Mouse (Mus musculus) urinary bladder, postnatal 25 days (tissue): ENCODE measurements at regions not wholly inside any gene's neighbourhood (a gene's known extent, or its start where the extent isn't known, plus 50 kb on each side); places are given as distances from the start of the nearest gene placed in this dataset.

Experiments
- DNase-seq: peaks from one replicate; pipeline ENCODE4 v3.0.0; 2022; ENCODE audit warnings: low spot score

DNA sequence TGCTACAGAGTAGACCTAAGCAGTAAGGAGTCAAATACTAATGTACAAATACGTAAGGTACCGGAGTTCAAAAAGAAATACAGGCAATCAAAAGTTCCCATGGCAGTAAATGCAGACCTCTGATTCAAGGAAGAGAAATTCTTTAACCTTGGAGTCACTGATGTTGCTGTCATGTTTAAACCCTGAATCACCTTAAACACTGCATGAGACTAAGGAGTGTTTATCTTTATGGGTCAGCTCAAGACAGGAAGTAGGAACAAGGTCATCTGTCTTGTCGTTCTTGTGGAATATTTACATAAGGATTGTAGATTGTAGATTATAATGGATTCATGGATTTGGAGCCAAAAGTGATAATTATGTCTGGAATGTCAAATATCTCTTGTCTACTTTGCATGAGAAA is 1708.7 kb upstream of the Slc10a2 start:
- no peak for DNase-seq

DNA sequence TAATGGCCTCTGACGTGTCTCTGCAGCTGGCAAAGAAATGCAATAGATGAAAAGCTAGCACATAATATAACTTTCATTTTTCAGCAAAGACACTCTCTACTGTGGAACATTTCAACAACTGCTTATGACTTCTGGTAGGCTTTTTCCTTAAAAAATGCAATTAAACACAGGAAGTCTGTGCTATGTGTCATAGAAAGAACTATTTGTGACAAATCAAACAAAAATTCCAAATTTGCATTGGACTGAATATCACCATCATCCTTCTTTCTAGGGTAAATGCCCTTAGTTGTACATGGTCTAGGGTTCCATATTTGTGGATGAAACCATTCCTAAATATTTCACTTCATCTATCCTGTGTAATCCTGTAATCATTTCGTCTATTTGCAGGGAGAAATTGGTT is 1702.0 kb upstream of the Slc10a2 start:
- DNase-seq, result no peak

DNA sequence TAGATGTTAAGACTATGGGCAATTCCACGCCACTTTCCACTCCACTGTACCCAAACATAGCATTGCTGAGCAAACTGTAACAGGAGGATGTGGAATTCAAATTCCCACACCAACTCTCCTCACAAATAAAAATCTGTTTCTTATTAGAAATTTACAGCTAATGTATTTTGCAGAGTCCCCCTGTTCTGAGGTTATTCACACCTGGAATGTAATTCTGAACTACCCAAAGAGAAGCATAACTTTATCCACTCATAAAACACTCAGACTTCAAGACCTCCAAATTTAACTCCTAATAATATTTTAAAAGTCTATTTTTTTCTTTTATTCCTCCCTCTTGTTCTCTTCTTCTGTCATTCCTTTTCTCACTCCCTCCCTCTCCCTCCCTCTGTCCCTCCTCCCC is 1698.0 kb upstream of the Slc10a2 start:
- no peak for DNase-seq

DNA sequence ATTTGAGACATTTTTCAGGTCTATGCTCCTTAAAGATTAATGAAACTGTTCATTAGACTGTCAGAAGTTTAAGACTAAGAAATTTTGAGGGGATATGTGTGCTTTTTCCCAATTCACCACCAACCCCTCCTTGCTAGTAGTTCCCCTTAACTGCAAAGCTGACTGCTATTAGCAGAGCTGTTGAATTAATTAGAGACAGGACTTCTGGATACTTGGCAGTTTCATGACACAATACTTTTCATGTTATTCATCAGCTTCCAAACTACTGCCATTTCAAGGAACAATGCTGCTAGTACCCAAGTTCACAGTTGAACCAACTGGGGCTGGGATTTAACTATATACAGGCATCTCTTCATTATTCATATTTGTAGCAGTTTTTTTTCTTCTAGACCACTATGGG is 1695.9 kb upstream of the Slc10a2 start:
- DNase-seq, result no peak

DNA sequence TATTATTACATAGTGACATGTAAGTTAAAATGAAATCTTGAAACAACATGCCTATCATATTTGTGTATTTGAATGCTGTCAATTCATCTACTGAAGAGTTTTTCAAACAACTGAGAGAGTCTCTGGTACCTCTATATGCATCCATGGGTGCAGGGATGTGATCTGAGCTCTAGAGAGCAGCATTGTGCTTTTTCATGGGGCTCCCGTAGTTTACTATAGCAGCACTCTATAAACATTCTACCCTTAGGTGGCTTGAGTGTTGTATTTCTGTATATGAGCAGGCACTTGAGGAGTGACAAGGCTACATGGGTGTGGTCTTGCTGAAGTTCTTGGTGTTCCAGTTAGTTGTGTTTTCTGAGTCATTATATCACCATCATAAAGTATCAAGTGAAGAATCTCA is 1683.9 kb upstream of the Slc10a2 start:
- no peak for DNase-seq

DNA sequence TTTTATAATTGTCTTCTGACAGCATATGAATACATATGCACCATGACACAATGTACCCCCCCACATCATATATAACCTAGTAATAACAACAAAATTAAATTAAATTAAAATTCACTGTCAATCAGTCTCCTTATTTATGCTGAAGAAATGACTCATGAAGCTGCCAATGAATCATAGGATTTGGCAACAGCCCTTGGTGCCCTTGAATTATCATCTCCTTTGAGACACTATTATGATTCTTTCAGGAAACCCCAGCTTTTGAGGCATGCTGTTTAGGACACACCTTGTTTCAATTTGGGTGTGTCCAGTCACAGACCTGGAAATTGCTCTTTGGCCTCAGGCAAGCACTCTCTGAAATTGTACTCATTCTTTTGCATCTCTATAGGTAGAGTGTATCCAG is 1675.8 kb upstream of the Slc10a2 start:
- DNase-seq, result no peak

DNA sequence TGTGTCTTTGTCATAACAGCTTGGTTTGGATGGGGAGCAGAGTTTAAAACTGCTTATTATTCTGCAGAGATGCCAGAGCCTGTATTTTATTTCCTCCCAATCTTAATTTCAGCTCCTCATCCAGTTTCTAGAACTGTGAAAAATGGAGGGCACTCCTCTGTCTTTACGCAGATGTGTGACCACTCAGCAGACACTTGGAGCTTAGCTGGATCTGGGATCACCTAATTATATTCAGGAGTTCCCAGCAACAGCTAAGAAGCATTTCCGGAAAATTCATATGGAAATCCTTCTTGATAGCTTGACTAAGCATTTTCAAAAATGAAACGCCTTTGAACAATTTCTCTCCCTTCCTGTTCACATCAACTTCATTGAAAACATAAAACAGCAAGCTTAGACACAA is 1670.0 kb upstream of the Slc10a2 start:
- DNase-seq, result no peak

DNA sequence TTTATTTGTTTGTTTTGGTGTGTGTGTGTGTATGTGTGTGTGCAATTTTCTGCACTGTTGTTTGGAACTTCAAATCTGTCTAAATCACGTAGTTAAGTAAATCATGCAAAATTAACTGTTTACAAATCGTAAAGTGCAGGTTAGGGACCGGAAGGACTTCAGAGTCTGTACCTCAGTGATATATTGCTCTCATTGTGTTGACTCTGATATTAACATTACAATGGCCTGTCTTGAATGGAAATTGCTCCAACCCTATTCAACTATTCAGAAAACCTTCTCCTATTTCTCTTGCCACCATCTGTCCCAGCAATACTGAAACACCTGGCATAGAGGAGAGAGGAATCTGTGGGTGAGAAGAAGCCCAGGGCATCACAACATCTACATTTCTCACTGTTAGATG is 1624.4 kb upstream of the Slc10a2 start:
- no peak for DNase-seq

DNA sequence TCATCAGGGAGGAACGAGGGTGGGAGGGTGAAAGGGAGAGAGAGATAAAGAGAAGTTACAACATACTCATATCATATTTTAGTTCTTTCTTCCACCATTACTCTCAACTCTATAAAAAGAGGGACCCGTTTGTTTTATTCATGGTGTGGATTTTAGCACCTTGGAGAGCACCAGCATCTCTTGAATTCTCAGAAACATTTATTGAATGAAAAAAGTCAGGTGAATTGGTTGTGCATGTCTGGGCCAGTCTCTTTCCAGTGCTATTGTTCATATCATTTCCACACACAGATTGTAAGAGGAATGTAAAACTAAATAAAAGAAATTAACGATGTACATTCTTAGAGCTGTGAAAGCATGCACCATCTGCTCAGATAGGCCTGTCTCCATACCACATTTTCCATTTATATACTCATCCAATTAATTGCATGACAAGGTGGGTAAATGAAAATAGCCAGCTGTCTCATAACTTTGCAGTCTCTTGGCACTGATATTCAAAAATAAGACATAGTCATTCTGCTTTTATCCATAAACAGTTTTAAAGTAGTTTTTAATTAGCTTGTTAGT is 1603.8 kb upstream of the Slc10a2 start:
- DNase-seq, result no peak

DNA sequence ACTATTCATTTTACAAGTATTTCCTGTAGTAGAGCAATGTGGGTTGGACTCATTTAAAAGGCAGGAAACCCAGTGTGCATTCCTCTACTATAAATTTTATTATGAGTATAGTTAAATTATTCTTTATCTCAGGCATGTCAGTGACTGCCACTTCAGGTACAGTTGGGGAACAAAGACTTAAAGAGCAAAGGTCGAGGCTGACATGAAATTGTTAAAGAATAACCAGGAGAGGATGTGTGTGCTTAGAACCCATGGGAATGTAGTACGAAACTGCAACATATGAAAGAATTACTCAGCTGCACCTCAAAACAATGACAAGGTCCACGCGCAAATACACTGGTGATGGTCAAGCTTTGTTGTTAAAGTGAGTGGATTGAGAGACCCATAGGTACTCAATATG is 1583.4 kb upstream of the Slc10a2 start:
- no peak for DNase-seq

DNA sequence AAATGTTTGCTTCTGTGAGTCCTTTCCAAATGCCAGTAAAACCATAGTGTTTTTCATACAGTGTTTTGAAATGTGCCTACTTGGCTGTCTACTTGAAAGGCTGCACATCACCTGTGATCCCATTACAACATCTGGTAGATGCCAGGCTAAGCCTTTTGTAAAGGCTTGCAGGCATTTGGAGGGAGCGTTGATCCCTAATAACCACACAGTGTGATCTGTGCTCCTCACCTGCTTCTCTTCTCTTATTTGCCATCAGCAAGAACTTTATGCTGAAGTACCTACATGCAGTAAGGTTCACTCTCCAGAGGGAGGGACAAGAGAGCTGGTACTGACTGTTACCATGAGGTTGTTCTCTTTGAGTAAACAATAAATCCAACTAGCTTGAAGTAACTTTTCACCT is 1553.7 kb upstream of the Slc10a2 start:
- DNase-seq, result no peak

DNA sequence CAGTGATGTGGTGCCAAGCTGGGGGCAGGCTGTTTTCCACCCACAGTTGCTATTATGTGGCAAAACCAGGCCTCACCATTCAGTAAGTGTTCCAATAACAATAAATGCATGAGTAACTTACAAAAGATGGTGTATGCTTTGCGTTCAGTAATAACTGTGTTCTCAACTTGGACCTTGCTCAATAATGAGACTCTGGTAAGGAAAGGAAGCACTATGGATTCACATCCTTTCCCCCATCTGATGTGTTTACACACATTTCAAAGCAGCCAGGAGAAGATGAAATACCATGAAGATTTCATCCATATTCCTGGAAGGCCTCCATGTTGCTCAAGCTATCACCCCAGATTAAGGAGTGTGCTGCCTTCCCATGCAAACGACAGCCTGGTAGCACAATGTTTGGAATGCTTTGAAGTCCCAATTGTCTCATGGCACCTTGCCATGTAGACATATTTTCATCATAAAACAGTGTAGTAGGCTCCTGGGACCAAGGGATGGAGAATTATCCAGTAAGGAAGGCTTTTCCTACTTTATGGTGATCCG is 1552.4 kb upstream of the Slc10a2 start:
- DNase-seq, result no peak

DNA sequence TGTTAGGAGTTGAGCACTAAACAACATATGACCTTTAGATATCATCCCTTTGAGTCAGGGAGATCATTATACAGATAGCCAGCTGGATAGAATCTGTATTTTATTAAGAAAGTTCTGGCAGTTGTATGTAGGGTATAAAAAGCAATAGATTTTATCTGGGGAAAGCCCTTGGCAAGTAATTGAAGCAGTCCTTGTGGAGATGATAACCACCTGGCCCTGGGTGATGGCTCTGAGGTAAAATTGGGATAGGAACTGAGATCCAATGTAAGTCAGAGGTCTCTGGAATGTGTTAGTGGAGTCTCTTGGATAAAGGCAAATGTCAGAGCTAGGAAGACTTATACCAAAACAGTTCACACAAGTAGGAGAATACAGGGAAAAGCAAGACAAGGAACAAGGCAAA is 1547.0 kb upstream of the Slc10a2 start:
- DNase-seq, result no peak

DNA sequence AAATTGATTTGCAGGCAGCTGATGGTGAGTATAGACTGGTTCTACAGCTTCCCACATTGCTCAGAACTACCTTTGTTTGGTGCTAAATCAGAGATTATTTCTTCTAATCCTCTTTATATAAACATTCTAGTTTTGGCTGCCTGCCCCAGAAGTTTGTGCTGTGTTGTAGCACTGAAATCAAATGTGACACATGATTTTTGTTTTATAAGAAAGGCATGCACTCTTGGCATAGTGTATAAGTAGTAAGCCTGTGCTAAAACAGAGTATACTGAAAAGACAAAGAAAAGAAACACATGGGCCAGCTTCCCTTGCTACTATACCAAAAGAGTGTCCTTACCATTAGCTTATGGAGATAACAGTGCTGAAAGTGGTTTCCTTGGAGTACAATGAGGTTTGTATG is 1542.9 kb upstream of the Slc10a2 start:
- no peak for DNase-seq

DNA sequence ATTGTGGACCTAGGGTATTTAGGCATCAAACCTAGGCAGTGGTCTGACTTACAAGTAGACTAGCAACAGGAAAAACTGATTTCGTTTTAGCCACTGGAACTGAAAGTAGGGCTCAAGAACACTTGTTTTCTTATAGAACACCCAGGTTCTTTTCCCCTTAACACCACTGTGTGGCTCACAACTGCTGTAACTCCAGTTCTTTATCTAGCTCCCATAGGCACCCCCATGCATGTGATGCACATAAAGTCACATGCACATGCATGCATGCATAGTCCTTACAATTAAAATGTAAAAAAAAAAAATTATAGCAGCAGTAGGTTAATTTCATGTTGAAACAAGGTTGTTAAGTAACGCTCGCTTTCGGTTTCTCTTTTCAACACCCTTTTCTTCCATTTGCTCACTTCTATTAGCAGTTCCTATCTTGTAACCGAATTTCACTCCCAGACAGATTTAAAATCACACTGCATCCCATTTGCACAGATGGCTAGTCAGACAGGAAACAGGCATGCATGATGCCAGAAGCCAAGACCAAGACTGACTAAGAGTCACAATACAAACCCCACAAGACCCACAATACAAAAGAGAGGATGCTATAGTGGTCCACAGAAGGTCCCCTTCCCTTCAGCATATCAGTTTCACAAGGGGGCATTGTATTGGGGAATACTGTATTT is 1540.3 kb upstream of the Slc10a2 start:
- DNase-seq, result no peak

DNA sequence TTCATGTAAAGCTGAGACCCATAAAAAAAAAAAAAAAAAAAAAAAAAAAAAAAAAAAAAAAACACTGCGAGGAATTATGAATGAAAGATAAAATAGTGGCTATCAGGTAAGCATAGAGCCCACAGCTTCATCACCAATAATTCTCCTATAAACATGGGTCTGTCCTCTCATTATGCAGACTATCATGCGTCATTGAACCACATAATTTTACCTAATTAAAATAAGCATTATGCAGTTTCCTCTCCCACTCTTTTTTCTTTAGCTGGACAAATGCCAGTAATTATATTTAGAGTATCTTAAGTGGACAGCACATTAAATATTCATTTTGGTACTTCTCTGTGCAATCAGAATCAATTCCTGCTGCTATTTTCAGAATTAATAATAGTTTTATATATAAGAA is 1539.2 kb upstream of the Slc10a2 start:
- no peak for DNase-seq

DNA sequence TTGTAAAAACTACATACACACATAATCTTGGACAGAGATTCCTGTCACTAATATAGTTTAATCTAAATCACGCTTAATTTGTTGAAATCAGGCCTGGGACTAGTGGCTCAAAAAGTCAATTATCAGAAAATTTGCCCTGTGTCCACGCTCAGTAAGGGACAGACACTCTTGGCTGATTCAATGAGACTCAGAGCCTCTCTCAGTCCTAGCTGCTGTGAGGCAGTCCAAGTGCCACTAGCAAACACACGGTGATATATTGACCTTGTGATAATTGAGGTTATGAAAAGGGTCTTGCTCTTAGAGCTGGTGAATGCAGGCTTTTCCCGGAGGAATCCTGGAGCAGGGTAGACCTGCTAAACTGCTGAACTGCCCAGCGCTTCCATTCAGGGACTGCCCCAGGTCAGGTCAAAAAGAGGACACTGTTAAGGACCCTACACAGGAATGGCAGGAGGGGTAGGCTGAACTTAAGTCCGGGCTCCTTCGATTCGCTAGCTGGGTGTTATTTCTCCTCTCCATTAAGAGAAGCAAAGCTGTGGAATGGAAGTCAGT is 1521.9 kb upstream of the Slc10a2 start:
- no peak for DNase-seq

DNA sequence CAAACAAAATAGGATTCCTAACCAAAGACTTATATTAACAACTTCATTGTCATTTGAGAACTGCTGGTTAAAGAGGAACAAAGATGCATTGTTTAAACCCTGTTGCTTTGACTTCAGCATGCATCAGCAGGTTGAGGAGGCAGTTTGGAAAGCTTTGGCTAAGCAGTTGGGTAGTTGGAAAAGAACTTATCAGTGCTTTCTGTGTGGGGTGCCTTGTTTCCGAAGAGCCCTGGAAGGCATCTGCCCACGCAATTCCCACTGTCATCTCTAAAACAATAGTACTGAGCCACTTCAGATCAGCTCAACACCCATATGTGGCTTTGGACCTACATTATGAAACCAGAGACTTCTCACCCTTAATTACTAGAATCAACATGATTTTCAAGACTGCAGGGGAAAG is 1503.7 kb upstream of the Slc10a2 start:
- no peak for DNase-seq

DNA sequence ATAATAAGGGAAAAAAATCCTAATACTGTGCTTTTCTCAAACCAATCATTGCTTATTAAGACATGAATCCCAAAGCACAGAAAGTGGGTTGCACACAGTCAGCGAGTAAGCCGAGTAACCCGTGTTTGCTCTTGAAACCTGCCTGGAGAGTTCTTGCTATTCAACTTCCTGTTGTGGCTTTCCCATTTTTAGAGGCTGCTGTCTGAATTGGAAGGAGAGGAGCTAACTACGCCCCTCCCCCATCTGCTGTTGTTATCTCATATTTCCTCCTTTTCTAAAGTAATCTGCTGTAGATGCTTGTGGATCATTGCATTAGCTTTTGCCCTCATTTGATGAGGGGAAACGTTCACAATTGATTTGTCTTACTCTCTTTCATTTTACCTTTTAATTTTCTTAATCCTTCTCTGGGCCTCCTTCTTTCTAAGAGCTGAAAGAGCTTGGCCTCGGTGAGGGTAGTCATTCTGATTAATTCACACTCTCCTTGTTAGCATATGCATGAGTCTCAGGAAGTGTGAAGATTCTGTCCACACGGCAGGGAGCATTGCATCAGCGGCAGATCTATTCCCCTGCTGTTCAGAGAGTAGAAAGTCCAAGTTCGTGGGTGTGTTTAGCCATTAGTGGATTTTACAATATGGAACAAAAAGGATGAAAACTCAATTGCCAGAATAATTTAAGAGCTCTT is 1501.8 kb upstream of the Slc10a2 start:
- no peak for DNase-seq

DNA sequence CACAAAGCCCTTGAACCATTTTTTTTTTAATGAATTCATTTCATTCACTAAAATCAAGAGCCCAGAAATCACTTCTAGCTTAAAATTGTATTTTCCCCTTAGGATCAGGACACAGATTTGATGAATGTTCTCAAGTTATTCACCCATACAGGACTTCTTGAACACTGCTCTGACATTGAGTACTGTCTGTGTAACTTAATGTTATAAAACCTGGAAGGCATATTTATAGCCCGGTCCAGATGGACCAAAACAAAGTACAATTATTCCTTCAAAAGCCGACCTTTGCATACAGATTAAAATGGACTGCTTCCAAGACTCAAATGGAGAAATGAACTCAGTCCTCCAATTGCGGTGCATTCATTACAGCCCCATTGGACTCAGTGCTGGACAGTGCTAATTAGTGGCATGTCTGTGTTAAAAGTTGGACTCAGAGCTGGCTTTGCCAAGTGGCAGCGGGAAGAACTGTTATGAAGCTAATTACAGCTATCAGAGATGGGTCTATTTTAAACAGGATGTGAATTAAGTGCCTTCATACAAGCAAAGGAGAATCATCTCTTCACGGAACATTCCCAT is 1499.2 kb upstream of the Slc10a2 start:
- no peak for DNase-seq

DNA sequence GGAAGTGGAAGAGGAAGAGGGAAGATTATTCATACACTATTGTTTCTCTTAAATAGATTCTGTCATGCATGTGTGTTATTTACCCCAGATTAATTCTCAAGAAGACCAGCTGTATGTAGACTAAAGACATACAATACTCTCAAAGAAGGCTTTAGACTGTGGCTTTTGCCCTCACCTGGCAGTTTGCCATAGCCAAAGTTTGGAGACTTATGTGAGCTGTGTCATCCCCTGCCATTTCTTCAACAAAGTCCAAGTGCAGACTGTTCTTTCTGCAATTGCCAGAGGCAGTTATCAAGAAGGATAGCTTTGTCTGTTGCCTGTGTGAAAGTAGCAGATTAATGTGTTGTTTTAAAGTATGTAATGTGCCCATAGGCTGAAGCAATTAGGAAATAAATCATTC is 1485.0 kb upstream of the Slc10a2 start:
- DNase-seq, result no peak

DNA sequence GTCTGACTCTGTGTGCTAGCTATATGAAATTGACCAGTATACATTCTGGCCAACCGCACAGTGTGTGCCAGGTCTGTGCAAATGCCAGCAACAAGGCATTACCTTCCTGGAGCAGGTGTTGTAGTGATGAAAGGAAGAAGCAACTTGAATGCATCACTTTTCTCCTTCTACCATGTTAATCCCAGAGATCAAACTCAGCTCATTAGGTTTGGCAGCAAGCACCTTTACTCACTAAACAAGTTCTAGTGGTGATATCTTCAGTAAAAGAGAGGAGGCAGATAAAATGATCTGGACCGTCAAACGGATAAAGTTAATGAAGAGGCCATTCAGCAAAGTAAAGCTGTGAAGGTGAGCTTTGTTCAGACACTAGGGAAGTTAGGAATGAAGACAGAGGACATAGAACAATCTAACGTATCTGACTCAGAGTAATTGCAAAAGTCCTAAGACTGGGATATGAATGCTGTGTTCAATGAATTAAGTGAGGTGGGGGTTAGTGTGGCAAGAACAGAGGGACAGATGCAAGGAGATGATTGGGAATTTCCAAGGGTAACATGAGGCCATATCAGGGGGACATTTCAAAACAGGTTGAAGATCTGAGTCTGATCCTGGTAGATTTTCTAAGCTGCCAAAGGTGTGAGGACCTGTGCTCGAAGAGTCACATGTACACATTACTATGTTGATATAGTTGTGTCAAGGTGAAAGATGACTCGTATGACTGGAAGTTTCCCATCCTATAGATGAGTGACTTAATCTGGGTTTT is 1478.4 kb upstream of the Slc10a2 start:
- DNase-seq, result no peak
